Mouse (Mus musculus) lung, postnatal 10 days (tissue): ENCODE results near the gene Lhfp.
A peak's percentile ranks its signal among the peaks of the same experiment; 100 is the strongest.
"Not testable (repeated sequence)": the region's sequence is repeated elsewhere in the genome, so short reads cannot be mapped to it uniquely, and the experiment has no call there.

Experiments
- DNase-seq: peaks from one replicate; pipeline ENCODE4 v3.0.0; 2021

The Lhfp gene

DNA sequence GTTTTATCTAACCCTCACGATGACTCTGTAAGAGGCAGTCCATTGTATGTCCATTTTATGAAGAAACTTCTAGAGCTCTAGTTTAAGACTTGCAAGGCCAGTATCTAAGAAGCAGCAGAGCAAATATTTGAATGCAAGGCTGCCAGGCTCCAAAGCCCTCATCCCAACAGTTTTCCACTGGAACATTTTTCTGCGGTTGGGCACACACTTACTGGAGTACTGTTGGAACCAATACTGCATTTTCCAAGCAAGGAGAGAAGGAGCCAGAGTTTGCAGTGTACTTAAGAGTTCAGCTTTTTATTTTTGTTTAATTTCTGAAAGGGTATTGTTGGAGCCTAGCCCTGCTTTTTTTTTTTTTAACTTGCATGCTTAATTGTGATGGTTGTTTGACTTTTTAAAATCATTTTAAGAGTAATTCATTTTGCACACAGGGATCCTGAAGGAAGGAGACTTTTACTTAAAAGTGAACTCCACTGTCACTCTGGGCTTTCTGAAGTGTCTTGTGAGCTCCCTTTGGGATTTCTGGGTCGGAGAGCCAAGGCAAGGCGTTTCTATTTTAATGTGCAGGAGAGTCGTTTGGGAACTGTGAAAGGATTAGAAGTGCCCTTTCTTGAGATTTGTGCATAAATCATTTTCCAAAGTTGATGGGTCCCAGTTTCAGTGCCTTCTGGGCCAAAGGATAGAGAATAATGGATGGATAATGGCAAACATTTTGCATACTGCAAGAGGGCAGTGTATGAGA is 180.4 kb downstream of the Lhfp start:
- DNase-seq: peak; percentile 60

DNA sequence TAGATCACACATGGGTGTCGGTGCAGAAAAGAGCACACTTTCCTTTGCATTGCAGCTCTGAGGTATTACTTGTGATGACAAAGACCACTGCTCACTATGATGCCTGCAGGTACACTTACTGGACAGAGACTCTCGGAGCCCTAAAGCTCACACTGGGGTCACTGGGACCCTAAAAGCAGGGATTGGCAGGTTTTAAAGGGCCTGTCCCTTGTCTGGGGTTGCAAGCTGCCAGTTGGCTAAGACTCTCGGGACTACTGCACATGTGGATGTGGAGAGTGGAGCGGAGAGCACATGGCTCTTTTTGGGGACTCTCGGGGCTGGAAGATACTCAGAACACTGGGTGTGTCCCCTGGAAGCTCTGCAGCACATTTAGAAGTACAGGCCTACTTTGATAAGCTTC is 182.8 kb downstream of the Lhfp start:
- DNase-seq: no peak

DNA sequence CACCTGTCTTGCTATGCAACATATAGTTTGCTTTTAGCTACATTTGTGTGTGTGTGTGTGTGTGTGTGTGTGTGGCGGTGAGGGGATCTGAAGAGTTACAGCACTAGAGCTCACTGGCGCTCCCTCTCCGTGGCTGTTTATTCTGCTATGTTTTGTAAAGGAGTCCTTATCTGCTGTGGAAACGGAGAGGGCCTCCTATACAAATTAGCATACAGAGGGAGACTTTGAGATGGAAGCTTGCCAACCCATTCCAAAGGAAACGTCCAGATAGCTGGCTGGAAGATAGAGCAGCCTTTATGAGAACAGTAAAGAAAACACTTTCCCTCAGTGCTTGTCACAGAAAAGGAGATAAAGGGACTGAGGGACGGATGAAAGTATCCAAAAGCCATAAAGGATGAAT is 184.4 kb downstream of the Lhfp start:
- DNase-seq: peak; percentile 66

GRCm38 (mm10) chr3:53226223-53226622 is 184.9 kb downstream of the Lhfp start:
- no peak for DNase-seq

- DNase-seq: no peak
Measured at GRCm38 (mm10) chr3:53227866-53228265, 186.5 kb downstream of the Lhfp start.

DNA sequence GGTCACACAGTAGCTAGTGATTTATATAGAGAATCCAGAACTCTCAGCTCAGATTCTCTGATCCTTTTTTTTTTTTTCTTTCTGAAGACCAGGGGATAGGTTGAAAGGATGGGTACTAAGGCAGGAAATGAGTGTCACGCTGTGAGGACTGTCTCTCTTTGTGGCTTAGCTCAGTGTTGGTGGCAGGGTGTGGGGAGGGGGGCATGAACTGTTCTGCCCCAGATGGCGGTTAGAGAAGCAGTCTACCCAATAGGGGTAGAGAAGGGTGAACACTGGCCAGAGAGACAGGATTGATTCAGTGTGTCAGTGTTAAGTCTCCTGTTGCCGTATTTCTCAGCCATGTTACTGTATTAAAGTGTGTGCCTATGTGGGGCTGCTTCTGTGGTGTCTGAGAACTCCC is 189.2 kb downstream of the Lhfp start:
- DNase-seq: no peak

DNA sequence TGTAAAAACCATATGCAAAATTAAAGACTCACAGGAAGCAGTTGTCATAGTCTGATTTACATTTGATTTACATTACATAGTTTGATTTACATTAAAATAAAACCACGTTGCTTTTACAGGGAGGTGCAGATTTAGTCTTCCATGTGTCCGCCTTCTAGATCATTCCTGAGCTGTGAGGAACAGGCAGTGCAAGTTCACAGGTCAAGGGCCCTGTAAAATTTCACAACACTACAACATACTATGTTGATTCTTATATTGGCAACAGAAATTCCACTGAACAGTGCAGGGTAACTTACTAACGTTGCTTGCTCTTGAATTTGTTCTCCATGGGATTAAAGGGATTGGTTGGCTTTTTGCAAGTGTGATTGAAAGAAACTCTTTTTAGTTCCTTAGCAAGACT is 189.8 kb downstream of the Lhfp start:
- no peak for DNase-seq

- peak; percentile 36 for DNase-seq
Measured at GRCm38 (mm10) chr3:53232411-53232810, 191.1 kb downstream of the Lhfp start.

DNA sequence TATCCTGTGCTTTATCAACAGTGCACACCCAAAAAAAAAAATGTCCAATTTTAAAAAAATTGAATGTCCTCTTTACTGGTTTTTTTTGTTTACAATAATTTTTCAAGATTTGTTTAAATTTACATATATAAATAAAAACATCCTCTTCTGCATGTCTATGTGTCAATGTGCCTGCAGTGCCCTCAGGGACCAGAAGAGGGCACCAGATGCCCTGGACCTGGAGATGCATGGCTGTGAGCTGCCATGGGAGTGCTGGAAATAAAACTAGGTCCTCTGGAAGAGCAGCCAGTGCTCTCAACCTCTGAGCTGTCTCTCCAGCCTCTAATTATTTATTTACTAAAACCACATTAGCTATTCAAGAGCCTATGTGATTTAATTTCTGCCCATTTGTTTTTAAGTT is 193.4 kb downstream of the Lhfp start:
- DNase-seq: no peak

- DNase-seq: no peak
Measured at GRCm38 (mm10) chr3:53236471-53236870, 195.1 kb downstream of the Lhfp start.

DNA sequence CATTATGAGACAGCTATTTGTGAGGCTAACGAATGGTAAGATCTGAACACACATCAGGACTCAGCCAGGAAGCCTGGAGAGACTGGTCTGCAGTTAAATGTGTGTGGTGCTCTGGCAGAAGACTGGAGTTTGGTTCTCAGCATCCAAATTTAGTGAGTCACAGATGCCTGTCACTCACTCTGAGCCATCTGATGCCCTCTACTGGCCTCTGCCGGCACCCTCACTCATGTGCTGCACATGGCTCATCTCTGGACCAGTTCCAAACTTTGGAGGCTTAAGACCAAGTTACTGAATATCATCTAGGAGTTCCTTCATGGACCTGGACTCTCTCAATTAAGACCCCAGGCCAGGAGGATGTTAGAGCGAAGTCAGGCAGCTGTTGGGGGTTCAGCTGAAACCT is 198.8 kb downstream of the Lhfp start:
- no peak for DNase-seq

DNA sequence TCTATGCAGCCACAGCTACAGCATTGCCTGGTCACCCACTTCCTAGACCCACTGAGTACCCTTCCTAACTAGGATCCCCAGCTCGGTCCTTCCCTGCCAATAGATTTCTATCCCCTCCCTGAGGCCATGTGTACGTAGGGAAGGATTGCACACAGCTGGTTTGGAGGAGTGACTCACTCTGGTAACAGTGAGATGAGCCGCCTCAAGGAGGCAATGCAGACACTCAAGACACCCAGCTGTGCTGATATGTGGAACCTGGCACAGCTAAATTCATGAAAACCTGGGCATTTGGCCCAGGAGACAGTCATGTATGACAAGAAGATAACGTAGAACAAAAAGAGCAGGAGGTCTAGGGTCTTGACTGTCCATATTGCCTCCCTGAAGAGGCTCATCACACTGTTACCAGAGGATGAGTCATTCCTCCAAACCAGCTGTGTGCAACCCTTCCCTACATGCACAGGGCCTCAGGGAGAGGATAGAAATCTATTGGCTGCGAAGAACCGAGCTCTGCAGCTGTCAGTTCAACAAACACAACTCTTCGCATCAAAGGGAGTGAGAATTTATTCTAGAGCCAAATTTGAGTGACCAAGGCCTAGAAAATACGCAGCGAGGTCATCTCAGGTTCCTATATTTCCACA is 204.4 kb downstream of the Lhfp start:
- no peak for DNase-seq

GRCm38 (mm10) chr3:53247102-53247501 is 205.8 kb downstream of the Lhfp start:
- peak; percentile 70 for DNase-seq

DNA sequence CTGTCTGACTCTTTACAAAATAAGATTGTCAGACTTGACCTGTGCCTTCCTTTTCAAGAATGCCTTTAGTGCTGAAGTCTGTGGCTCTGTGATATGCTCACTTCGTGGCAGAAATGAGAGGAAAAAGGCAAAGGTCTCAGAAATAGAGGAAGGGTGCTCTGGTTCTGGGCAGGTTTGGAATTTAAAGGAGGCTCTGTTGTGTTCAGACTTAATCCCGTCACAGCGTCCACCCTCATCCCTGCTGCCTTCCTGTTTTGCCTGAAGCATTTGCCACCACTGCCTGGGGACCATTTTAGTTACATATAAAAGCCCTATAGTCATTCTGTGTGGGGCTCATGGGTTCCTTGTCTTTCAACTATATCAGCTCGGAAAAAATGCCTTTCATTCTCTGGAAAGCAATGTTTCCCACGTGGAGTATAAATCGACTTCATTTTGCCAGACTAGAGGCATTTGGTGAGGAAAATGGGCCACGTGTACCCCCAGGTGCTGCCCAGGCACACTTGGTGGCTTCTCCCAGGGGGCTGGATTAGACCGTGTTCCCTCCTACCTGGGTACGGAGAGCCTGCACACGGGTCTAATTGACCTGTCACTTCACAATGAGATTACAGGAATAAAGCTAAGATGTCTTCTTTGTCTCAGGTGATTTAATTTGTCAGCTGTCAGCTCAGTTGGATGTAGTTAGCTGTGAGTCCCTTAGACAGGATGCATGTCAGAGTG is 207.0 kb downstream of the Lhfp start:
- DNase-seq: no peak

- DNase-seq: no peak
Measured at GRCm38 (mm10) chr3:53252556-53252955, 211.2 kb downstream of the Lhfp start.

DNA sequence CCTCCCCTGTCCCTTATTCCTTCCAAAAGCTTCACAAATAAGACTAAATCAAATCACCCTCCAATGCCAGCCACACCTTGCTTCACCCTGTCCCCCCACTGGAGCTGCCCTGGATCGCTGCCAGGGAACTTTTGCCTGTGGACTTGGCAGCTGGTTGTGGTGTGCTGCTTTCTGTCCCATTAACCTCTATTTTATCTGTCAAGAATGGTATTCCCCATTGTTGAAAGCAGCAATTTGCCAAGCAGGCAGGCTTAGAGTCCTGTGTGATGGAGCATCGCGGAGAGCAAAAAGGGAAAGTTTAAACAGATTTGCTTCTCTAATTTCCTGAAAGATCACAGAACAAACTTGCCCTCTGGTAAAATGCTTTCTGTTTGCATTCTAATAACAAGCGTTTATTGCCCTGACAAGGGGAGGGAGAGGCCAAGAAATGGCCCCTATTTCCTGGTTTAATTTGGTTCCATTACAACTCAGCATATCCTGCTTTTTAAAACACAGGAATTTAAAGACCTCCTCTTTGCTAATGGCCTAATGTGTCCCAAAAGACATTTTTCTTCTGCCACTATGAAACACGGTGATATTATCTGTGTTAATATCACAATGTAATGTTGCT is 212.0 kb downstream of the Lhfp start:
- peak; percentile 47 for DNase-seq

GRCm38 (mm10) chr3:53258657-53259158 is 217.4 kb downstream of the Lhfp start:
- peak; percentile 13 for DNase-seq

DNA sequence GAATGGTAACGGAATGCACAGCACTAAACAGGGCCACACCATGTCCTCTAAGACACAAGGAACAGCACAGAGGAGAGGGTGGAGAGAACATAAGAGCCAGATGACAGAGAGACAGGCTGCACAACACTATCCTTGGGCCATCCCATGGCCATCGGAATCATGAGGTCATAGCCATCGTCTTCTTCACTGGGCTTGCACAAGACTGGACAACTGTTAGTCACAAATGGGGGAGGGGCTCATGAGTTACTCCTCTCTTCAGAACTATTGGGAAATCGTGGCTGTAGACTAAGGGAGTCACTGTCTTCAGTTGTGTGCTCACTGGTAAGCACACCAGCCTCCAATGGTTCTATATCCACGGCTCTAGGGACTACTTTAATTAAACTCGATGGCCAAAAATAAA is 224.8 kb downstream of the Lhfp start:
- no peak for DNase-seq

GRCm38 (mm10) chr3:53267046-53267445 is 225.7 kb downstream of the Lhfp start:
- DNase-seq: no peak

DNA sequence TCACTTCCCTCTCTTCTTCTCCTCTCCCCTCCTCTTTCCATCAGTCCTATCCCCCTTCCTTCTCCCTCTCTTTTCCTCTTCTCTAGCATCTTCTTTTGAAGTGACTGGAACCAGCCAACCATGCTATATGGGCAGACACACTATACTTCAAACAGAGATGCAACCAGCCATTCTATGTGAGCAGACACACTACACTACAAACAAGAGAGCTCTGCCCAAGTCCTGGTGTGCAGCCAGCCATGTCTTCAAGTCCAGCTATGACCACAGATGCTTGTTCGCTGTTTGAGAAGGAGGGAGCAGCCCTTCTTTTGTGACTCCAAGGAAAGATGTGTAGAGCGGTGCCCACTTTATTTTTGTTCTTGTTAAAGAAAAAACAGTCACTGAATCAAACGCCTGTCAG is 231.9 kb downstream of the Lhfp start:
- no peak for DNase-seq

DNA sequence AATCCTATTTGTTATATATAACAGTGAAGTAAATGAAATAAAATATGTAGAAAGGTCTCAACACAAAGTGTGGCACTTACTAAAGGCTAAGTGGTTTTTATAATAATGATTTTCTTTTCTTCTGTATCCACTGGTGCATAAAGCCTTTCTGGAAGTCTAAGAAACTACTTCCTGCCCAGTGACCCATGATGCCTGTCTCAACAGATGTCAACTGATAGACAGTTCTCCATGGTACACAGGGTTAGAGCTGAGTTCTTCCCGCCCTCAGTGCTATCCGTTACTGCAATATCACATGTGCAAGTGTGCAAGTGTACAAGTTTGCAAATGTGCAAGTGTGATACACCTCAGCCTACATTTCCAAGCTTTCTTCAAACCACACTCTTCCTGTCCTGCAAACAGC is 236.7 kb downstream of the Lhfp start:
- no peak for DNase-seq

DNA sequence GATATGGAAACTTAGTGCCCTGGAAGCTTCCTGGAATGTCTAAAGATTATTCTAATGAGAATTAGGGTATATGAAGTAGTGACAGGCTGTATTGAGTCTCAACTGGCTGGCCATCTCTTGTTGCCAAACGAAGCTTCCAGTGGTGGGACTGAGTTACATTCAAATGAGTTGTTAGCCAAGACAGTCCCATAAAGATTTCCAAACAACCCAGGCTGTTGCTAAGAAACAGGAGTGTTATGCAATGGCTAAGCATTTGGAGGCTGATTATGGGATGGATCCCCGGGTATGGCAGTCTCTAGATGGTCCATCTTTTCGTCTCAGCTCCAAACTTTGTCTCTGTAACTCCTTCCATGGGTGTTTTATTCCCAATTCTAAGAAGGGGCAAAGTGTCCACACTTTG is 240.7 kb downstream of the Lhfp start:
- not testable (repeated sequence) for DNase-seq

GRCm38 (mm10) chr3:53284023-53284422 is 242.7 kb downstream of the Lhfp start:
- no peak for DNase-seq
